Mouse (Mus musculus) liver, postnatal 0 days (tissue): ENCODE measurements around the gene Rtn4r.

ENCODE experiments used
- CTCF ChIP-seq: sonication (generic); IDR thresholded peaks from 2 replicates; pipeline ENCODE4 v1.5.1; 2016; ENCODE audit warnings: antibody characterized with exemption, low read depth
- EP300 ChIP-seq: IDR thresholded peaks from 2 replicates; pipeline ENCODE4 v1.6.1; 2016; ENCODE audit warnings: antibody characterized with exemption, low read depth, mild to moderate bottlenecking

- no peak for TF ChIP-seq CTCF
- no peak for TF ChIP-seq EP300
Observed at GRCm38 (mm10) chr16:18197881-18198280, 70.4 kb downstream of the Rtn4r start.
